Mouse (Mus musculus) heart, adult 2 months (tissue): ENCODE data around the gene Tm6sf2. TPM values are rescaled to one million over a fixed set of nuclear protein-coding genes. Genes with fewer than 3 reads are reported as not detected.

Source experiments
- DNase-seq, 2 experiments: peaks; one replicate each; pipeline ENCODE4 v3.0.0; 2021
- H3K27ac ChIP-seq: fragments of 200-600 bp; 2 replicates; pipeline ENCODE4 v1.8.1; 2022
- H3K27me3 ChIP-seq: fragments of 200-500 bp; 2 replicates; pipeline ENCODE4 v1.6.1; 2012; ENCODE audit warnings: mild to moderate bottlenecking, low read length, inconsistent platforms, mixed read lengths; ENCODE audit not compliant: control insufficient read depth, insufficient read depth
- H3K36me3 ChIP-seq: fragments of 200-500 bp; 2 replicates; pipeline ENCODE4 v1.6.1; 2012; ENCODE audit warnings: low read length, inconsistent platforms; ENCODE audit not compliant: control insufficient read depth, insufficient read depth
- H3K4me1 ChIP-seq: fragments of 200-500 bp; 2 replicates; pipeline ENCODE4 v1.6.1; 2011; ENCODE audit warnings: low read length; ENCODE audit not compliant: control insufficient read depth, insufficient read depth
- H3K4me3 ChIP-seq: fragments of 200-600 bp; 2 replicates; pipeline ENCODE4 v1.8.1; 2022
- H3K79me2 ChIP-seq: fragments of 200-500 bp; replicated peaks from 2 replicates; pipeline ENCODE4 v1.6.1; 2012; ENCODE audit warnings: mild to moderate bottlenecking, inconsistent platforms, low read length, moderate library complexity, mixed read lengths; ENCODE audit not compliant: control insufficient read depth, insufficient read depth
- H3K9ac ChIP-seq: fragments of 200-500 bp; 2 replicates; pipeline ENCODE4 v1.6.1; 2012; ENCODE audit warnings: low read depth, mild to moderate bottlenecking, control low read depth, inconsistent platforms, low read length, mixed read lengths
- CTCF ChIP-seq: fragments of 200-600 bp; IDR thresholded peaks from 2 replicates; pipeline ENCODE4 v1.8.1; 2022; ENCODE audit warnings: antibody characterized with exemption, mild to moderate bottlenecking, moderate library complexity
- EP300 ChIP-seq: fragments of 200-500 bp; IDR thresholded peaks from 2 replicates; pipeline ENCODE4 v1.6.1; 2011; ENCODE audit warnings: low read depth, low read length, control low read depth; ENCODE audit not compliant: insufficient read depth
- POLR2A ChIP-seq: fragments of 200-500 bp; IDR thresholded peaks from 2 replicates; pipeline ENCODE4 v1.6.1; 2011; ENCODE audit warnings: mild to moderate bottlenecking, low read depth, low read length, control low read depth; ENCODE audit not compliant: insufficient read depth
- WGBS: fragments of 180-500 bp; shearing (Covaris S2); methylation state at CpG from one replicate; pipeline ENCODE4 v1.1.7; 2018; 5-methylcytosine and 5-hydroxymethylcytosine counted together
- intact Hi-C: fragments of 180-260 bp; cut with DNase I; formaldehyde crosslinking; loops from one replicate; pipeline ENCODE4 v1.15.1; 2025
- polyA plus RNA-seq: library from polyadenylated mRNA; depleted of rRNA; stranded (reverse); fragments of >200 nt; gene quantifications from 2 replicates; pipeline ENCODE4 v1.2.3, GENCODE M21; 2012
- total RNA-seq, 2 experiments: library from RNA; stranded (reverse); gene quantifications; 2 replicates each; pipeline ENCODE4 v1.2.3; 2021

The Tm6sf2 gene
- total and polyA plus RNA-seq, 3 experiments: 0.64 to 3.1 (median 0.94) TPM

- WGBS: 11% methylated on average over 6 of the region's 6 CpGs
- H3K36me3 ChIP-seq: no peaks in the 10 kb centered on the region
- no peak overlapping the region for H3K27ac ChIP-seq
- H3K79me2 ChIP-seq: no peaks in the 10 kb centered on the region
- H3K4me3 ChIP-seq: no peak overlapping the region
- no peak overlapping the region for H3K9ac ChIP-seq
- intact Hi-C loops: loop anchor here (1.0 kb wide), 2 partner anchors 62 to 119 kb away; no protein-coding TSS in a partner anchor
- peak; percentile 45 to 56 for DNase-seq
- no peaks in the 10 kb centered on the region for H3K27me3 ChIP-seq
- no peak for TF ChIP-seq EP300
- peak; percentile 81 for TF ChIP-seq CTCF
- H3K4me1 ChIP-seq: no peaks in the 10 kb centered on the region
Observed at GRCm38 (mm10) chr8:70104506-70104905, 31.8 kb downstream of the Tm6sf2 start.

GRCm38 (mm10) chr8:70104922-70105321, 32.2 kb downstream of the Tm6sf2 start:
- intact Hi-C loops: loop anchor here (1.0 kb wide), 2 partner anchors 61 to 118 kb away; no protein-coding TSS in a partner anchor
- Histone ChIP-seq H3K36me3 (no peaks in the 10 kb centered on the region), H3K27me3 (no peaks in the 10 kb centered on the region), H3K4me3 (no peak overlapping the region), H3K79me2 (no peaks in the 10 kb centered on the region), H3K4me1 (no peaks in the 10 kb centered on the region), H3K27ac (no peak overlapping the region), H3K9ac (no peak overlapping the region)
- TF ChIP-seq POLR2A (no peak), EP300 (no peak), CTCF (no peak)
- DNase-seq: no peak
- whole genome bisulfite sequencing: 64% methylated on average over 7 of the region's 7 CpGs

GRCm38 (mm10) chr8:70110451-70110850, 37.7 kb downstream of the Tm6sf2 start:
- Histone ChIP-seq H3K27me3 (peaks cover 9% of the 10 kb centered on the region; the same call in 1 of the 2 replicates), H3K27ac (no peak overlapping the region), H3K36me3 (no peaks in the 10 kb centered on the region), H3K4me1 (no peaks in the 10 kb centered on the region), H3K4me3 (no peak overlapping the region), H3K79me2 (no peaks in the 10 kb centered on the region), H3K9ac (no peak overlapping the region)
- no peak for DNase-seq
- no peak for TF ChIP-seq CTCF
- TF ChIP-seq EP300: no peak
- TF ChIP-seq POLR2A: no peak
- WGBS: 97% methylated on average over 2 of the region's 2 CpGs
- intact Hi-C loops: no loop called here

- DNase-seq: no peak
- peaks cover 9% of the 10 kb centered on the region; the same call in 1 of the 2 replicates for H3K27me3 ChIP-seq
- no peaks in the 10 kb centered on the region for H3K79me2 ChIP-seq
- no peaks in the 10 kb centered on the region for H3K36me3 ChIP-seq
- H3K4me3 ChIP-seq: no peak overlapping the region
- no peaks in the 10 kb centered on the region for H3K4me1 ChIP-seq
- 48% methylated on average over 23 of the region's 23 CpGs for WGBS
- H3K27ac ChIP-seq: no peak overlapping the region
- intact Hi-C loops: no loop called here
- no peak for TF ChIP-seq POLR2A
- TF ChIP-seq CTCF: no peak
- TF ChIP-seq EP300: no peak
- H3K9ac ChIP-seq: no peak overlapping the region
Observed at GRCm38 (mm10) chr8:70111192-70111795, 38.6 kb downstream of the Tm6sf2 start.

GRCm38 (mm10) chr8:70112401-70113016, 39.8 kb downstream of the Tm6sf2 start:
- no peak for DNase-seq
- H3K27ac ChIP-seq: no peak overlapping the region
- no peaks in the 10 kb centered on the region for H3K79me2 ChIP-seq
- H3K36me3 ChIP-seq: no peaks in the 10 kb centered on the region
- intact Hi-C loops: no loop called here
- no peak overlapping the region for H3K9ac ChIP-seq
- peaks cover 9% of the 10 kb centered on the region; the same call in 1 of the 2 replicates for H3K27me3 ChIP-seq
- TF ChIP-seq CTCF (no peak), EP300 (no peak), POLR2A (no peak)
- no peak overlapping the region for H3K4me3 ChIP-seq
- no peaks in the 10 kb centered on the region for H3K4me1 ChIP-seq
- WGBS: 9% methylated on average over 43 of the region's 43 CpGs

- TF ChIP-seq POLR2A: no peak
- no peak for TF ChIP-seq EP300
- TF ChIP-seq CTCF: no peak
- Histone ChIP-seq H3K27ac (no peak overlapping the region), H3K4me1 (no peaks in the 10 kb centered on the region), H3K36me3 (no peaks in the 10 kb centered on the region), H3K4me3 (no peak overlapping the region), H3K27me3 (peaks cover 11% of the 10 kb centered on the region; the same call in 1 of the 2 replicates), H3K9ac (no peak overlapping the region), H3K79me2 (no peaks in the 10 kb centered on the region)
- 21% methylated on average over 6 of the region's 6 CpGs for WGBS
- intact Hi-C loops: no loop called here
- no peak for DNase-seq
Observed at GRCm38 (mm10) chr8:70114488-70114887, 41.8 kb downstream of the Tm6sf2 start.
